Mouse (Mus musculus): Measurements from ENCODE around the gene Cdkl3.
A peak's percentile ranks its signal among the peaks of the same experiment; 100 is the strongest.

Cdkl3 gene

GRCm38 (mm10) chr11:52011541-52011940, 7.5 kb downstream of the Cdkl3 start:
- DNase-seq (ENCODE audit: low read depth, low spot score), result no peak

GRCm38 (mm10) chr11:52018217-52018616, 14.2 kb downstream of the Cdkl3 start:
- no peak for DNase-seq (ENCODE audit: low read depth, low spot score)

- DNase-seq (ENCODE audit: low read depth, low spot score), result no peak
Measured at GRCm38 (mm10) chr11:52032356-52032755, 28.3 kb downstream of the Cdkl3 start.

GRCm38 (mm10) chr11:52033953-52034352, 29.9 kb downstream of the Cdkl3 start:
- no peak for DNase-seq (ENCODE audit: low read depth, low spot score)

DNA sequence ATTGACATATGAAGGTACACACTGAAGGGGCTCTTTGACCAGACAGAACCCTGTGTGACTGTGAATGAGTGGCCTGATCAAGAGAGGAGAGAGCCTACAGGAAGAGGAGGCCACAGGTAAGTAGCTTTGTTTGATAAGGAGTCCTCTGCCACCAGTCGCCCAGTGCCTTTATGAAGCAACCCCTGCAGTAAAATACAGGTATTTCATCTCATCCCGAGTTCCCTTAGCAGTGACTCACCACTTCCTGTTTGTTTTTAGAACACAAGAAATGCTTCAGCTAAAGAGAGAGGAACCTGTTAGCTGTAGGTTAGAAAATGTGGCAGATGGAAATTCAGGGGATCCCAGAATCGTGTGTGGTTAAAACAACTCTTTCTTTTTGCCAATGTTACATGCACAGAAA, 31.9 kb downstream of the Cdkl3 start:
- peak; percentile 54 for DNase-seq (ENCODE audit: low read depth, low spot score)

- no peak for DNase-seq (ENCODE audit: low read depth, low spot score)
Measured at GRCm38 (mm10) chr11:52037659-52038058, 33.6 kb downstream of the Cdkl3 start.

- peak; percentile 28 for DNase-seq (ENCODE audit: low read depth, low spot score)
Measured at GRCm38 (mm10) chr11:52043224-52043623, 39.2 kb downstream of the Cdkl3 start.

- DNase-seq (ENCODE audit: low read depth, low spot score), result no peak
Measured at GRCm38 (mm10) chr11:52044156-52044555, 40.1 kb downstream of the Cdkl3 start.

DNA sequence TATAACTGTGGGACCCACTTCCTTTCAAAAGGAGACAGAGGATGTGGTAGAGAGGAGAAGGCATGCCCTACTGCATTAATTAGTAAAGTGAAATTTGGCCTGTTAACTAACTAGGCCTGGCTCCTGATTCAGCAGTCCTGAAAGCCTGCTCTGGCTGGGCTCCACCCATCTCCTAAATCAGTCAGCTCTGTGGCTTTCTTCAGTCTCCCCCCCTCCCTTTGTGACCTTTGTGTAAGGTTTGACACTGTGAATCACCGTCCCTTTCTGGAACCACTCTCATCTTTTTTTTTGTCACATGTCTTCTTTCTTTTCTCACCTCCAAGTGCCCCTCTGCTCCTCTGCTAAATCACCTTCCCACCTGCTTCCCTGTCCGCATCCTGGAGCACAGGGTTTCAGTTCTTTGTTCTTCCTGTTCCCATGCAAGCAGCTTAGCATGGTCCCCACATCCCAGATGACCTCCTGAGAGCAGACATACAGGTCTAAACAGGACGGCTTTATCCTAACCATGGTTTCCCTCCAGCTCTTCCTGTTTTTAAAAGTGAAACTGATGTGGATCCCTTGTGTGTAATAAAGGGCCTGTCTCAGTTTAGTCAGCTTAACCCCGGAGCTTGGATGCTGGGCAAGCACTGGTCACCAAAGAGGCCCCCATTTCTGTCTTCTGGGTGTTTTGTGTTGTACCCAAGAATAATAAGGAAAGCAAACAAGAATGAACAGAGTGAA, 42.6 kb downstream of the Cdkl3 start:
- DNase-seq (ENCODE audit: low read depth, low spot score), result peak; percentile 75

GRCm38 (mm10) chr11:52053371-52053770, 49.4 kb downstream of the Cdkl3 start:
- DNase-seq (ENCODE audit: low read depth, low spot score), result no peak

- DNase-seq (ENCODE audit: low read depth, low spot score), result no peak
Measured at GRCm38 (mm10) chr11:52054728-52055127, 50.7 kb downstream of the Cdkl3 start.

DNA sequence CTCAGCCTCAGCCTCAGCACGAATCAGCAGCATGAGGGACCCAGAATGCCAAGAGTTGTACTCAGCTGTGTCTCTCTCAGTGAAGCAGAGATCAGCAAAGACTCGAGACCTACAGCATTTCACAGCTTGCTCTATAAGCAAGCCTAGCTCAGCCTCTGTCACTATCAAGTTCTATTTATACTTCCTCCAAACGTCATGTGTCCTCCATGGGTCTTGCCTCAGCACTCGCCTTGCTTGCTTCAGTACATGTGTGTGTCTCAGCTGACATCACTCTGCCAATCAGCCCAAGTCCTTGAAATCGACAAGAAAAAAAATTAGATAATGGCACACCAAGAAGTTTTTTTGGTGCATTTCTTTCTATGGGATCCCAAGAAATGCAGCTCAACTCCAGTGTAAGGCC, 52.2 kb downstream of the Cdkl3 start:
- DNase-seq (ENCODE audit: low read depth, low spot score), result no peak

GRCm38 (mm10) chr11:52059001-52059400, 55.0 kb downstream of the Cdkl3 start:
- no peak for DNase-seq (ENCODE audit: low read depth, low spot score)

DNA sequence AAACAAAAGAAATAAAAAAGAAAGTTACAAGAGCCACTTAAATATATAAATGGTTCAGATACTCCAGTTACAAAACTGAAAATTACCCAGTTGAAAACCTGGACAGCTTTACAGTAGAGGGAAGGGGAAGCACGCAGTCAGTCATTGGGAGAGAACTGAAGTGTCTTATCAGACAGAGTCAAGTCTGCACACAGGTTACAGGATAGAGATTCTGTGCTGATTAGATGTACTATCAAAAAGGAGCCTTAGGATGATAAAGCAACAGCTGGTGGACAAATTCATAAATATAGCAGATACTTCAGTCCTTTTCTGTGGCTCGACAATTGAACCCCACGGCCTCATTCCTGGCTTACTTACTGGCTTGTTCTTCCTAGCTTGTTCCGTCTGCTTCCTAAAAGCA, 56.3 kb downstream of the Cdkl3 start:
- no peak for DNase-seq (ENCODE audit: low read depth, low spot score)

DNA sequence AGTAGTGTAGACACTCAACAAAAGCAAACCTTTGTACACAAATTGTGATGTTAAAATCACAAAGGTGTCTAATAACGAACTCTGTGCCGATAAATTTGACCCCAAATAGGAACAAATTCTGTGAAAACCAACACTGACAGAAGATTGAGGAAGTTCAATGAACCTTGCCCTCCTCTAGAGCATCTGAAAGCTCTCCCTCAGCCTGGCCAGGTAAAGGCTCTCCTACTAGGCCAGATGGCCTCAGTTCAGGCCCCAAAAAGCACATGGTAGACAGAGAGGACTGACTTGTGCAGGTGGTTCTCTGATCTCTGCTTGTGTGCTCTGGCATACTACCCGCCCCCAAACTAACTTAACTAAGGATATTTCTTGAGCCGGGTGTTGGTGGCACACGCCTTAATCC, 58.4 kb downstream of the Cdkl3 start:
- no peak for DNase-seq (ENCODE audit: low read depth, low spot score)

- peak; percentile 71 for DNase-seq (ENCODE audit: low read depth, low spot score)
Measured at GRCm38 (mm10) chr11:52064398-52064797, 60.4 kb downstream of the Cdkl3 start.

- peak; percentile 64 for DNase-seq (ENCODE audit: low read depth, low spot score)
Measured at GRCm38 (mm10) chr11:52065841-52066240, 61.8 kb downstream of the Cdkl3 start.

DNA sequence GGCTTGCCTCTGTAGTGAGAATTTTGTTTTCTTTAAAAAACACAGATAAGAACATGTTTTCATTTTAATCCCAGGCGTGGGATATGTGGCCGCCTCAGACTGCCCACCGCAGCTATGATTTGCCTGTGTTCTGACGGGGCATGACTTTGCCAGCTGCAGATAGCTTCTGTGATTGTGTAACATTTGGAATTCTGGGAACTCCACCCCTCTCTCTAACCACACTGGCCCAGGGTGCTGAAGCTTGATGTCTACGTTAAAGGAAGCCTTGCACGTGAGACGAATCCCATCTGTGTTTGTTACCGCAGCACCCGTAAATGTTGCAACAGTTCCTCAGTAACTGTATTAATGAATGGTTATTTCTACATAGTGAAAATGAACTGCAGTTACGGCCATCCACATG, 67.7 kb downstream of the Cdkl3 start:
- DNase-seq (ENCODE audit: low read depth, low spot score), result no peak

GRCm38 (mm10) chr11:52073528-52074170, 69.6 kb downstream of the Cdkl3 start:
- no peak for DNase-seq (ENCODE audit: low read depth, low spot score)

- peak; percentile 35 for DNase-seq (ENCODE audit: low read depth, low spot score)
Measured at GRCm38 (mm10) chr11:52074626-52075470, 70.8 kb downstream of the Cdkl3 start.

DNA sequence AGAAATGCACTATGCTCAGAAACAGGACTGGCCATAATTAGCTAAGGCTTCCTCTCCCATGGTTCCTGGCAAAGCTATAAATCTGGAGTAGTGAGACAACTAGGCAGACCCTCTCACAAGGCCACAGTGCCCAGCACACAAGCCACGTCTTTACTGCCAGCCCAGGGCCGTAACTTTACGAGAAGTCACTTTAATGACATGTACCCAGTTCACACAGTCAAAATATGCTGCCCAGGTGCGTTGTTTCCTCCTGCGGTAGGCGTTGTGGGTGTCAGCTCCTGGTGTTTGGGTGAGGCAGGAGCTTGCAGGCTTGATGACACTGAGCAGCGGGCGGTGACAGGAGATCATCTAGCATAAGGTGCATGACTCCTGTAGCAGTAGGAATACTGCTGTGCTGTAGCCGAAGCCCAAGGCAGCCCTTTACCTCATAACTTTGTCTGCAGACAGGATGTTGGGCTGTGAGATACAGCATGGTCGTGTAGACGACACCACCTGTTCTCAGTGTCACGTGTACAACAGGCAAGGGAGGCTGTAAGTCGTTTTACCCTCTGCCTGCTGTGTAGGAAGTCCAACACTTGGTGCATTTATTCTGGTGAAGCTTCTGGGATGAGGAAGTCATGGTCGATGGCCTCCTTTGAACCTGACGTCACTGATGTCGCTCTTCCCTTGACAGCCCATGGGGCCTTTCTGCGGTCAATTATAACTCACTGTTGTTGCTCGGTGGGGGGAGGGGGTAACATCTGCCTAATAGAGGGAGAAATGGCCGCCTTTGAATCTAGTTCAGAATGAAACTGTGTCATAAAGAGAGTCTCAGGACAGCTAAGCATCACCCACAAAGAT, 72.0 kb downstream of the Cdkl3 start:
- peak; percentile 85 for DNase-seq (ENCODE audit: low read depth, low spot score)
